Mouse (Mus musculus) stomach, embryonic 16.5 days (tissue): ENCODE results near the gene Gpx4. TPM values are rescaled to one million over a fixed set of nuclear protein-coding genes. Genes with fewer than 3 reads are reported as not detected.

Experiments
- ATAC-seq: fragments of 200-750 bp; cut with Nextera tagmentation; 2 replicates; pipeline ENCODE4 v1.8.0; 2017; ENCODE audit warnings: moderate number of reproducible peaks, moderate TSS enrichment; ENCODE audit not compliant: insufficient read depth, low FRiP score
- H3K27ac ChIP-seq: fragments of 300-500 bp; sonication (generic); 2 replicates; pipeline ENCODE4 v1.5.1; 2014; ENCODE audit warnings: low read length
- H3K27me3 ChIP-seq: fragments of 300-500 bp; sonication (generic); 2 replicates; pipeline ENCODE4 v1.6.1; 2014; ENCODE audit warnings: low read length, control low read depth, mixed read lengths; ENCODE audit not compliant: control insufficient read depth, insufficient read depth
- H3K36me3 ChIP-seq: fragments of 300-500 bp; sonication (generic); 2 replicates; pipeline ENCODE4 v1.6.1; 2014; ENCODE audit warnings: low read length; ENCODE audit not compliant: control insufficient read depth, insufficient read depth
- H3K4me1 ChIP-seq: fragments of 300-500 bp; sonication (generic); 2 replicates; pipeline ENCODE4 v1.6.1; 2014; ENCODE audit warnings: low read length, control low read depth, mixed read lengths; ENCODE audit not compliant: control insufficient read depth, insufficient read depth
- H3K4me2 ChIP-seq: fragments of 300-500 bp; sonication (generic); 2 replicates; pipeline ENCODE4 v1.6.1; 2014; ENCODE audit warnings: low read depth, low read length, mixed read lengths
- H3K4me3 ChIP-seq: fragments of 300-500 bp; sonication (generic); replicated peaks from 2 replicates; pipeline ENCODE4 v1.5.1; 2014; ENCODE audit warnings: mild to moderate bottlenecking, low read length
- H3K9ac ChIP-seq: fragments of 300-500 bp; sonication (generic); 2 replicates; pipeline ENCODE4 v1.6.1; 2014; ENCODE audit warnings: low read length
- H3K9me3 ChIP-seq: fragments of 300-500 bp; sonication (generic); replicated peaks from 2 replicates; pipeline ENCODE4 v1.6.1; 2016; ENCODE audit warnings: low read length, control low read depth; ENCODE audit not compliant: control insufficient read depth
- WGBS: fragments of 180-500 bp; shearing (Covaris S2); extraction: QIAGEN DNeasy Blood & Tissue Kit; methylation state at CpG from one replicate; pipeline ENCODE4 v1.1.7; 2014; 5-methylcytosine and 5-hydroxymethylcytosine counted together
- polyA plus RNA-seq: library from polyadenylated mRNA; unstranded; fragments of >200 nt; fragmentation: Nextera tagmentation; extraction: Ambion mirVana; gene quantifications from 2 replicates; pipeline ENCODE4 v1.2.1, GENCODE M21; 2015

Gpx4 gene
- polyA plus RNA-seq, 1 experiment from 2014 or later: 507 TPM

DNA sequence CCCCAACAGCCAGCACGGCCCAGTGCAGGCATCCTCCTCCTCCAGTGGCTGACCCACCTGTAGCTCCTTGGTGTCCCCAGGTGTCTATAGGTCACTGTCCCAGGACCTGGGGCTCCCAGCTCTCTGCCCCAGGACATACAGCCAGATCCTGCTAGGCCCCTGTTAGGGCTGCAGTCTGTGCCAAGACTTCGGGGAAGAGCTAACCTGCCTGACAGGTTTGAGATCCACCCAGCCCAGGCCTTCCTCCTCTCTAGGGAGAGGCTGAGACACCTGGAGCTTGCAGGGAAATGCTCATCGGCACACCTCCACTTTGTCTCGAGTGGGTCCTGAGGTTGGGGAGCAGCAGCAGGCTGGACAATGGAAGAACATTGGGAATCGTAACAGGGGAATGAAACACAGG is 59.0 kb downstream of the Gpx4 start:
- WGBS: 52% methylated on average over 5 of the region's 5 CpGs

More for the DNA sequence above, 59.0 kb downstream of the Gpx4 start:
- no peaks in the 10 kb centered on the region for H3K27me3 ChIP-seq
- peaks cover 16% of the 10 kb centered on the region for H3K4me1 ChIP-seq
- peak overlapping the region; percentile 88 for H3K27ac ChIP-seq
- peak overlapping the region; percentile 38 for H3K4me2 ChIP-seq
- peak overlapping the region; percentile 63 for H3K9ac ChIP-seq
- no peaks in the 10 kb centered on the region for H3K36me3 ChIP-seq
- H3K9me3 ChIP-seq: no peaks in the 10 kb centered on the region
- H3K4me3 ChIP-seq: peak overlapping the region; percentile 29
- ATAC-seq: 0 out of 2 replicates have a peak, but pooled peaks have one; percentile 38

Other genes starting within 250 kb of the Gpx4 start
- 50.6 and 62.3 TPM in 2 replicates for gene Misp, start 226.2 kb upstream of the Gpx4 start, polyA plus RNA-seq
- 268 and 308 TPM in 2 replicates for gene Ptbp1, start 192.7 kb upstream of the Gpx4 start, polyA plus RNA-seq
- 4.1 and 7.2 TPM in 2 replicates for gene Prtn3, start 172.7 kb upstream of the Gpx4 start, polyA plus RNA-seq
- 28.7 and 29.1 TPM in 2 replicates for gene Plppr3, start 172.5 kb upstream of the Gpx4 start, polyA plus RNA-seq
- 6.3 and 9.8 TPM in 2 replicates for gene Elane, start 160.9 kb upstream of the Gpx4 start, polyA plus RNA-seq
- not detected in 2 replicates for gene Cfd, start 156.3 kb upstream of the Gpx4 start, polyA plus RNA-seq
- gene Med16, start 138.2 kb upstream of the Gpx4 start, polyA plus RNA-seq: 39.6 and 42.3 TPM in 2 replicates
- 4.1 TPM in 1 of 2 replicates, not detected in the other for gene Gm26602, start 136.3 kb upstream of the Gpx4 start, polyA plus RNA-seq
- gene Kiss1r, start 130.2 kb upstream of the Gpx4 start, polyA plus RNA-seq: 0.89 and 0.97 TPM in 2 replicates
- 160 and 176 TPM in 2 replicates for gene R3hdm4, start 126.0 kb upstream of the Gpx4 start, polyA plus RNA-seq
- 4.9 and 5.2 TPM in 2 replicates for gene Arid3a, start 120.1 kb upstream of the Gpx4 start, polyA plus RNA-seq
- 76.7 and 86.9 TPM in 2 replicates for gene Wdr18, start 87.0 kb upstream of the Gpx4 start, polyA plus RNA-seq
- gene Grin3b, start 76.5 kb upstream of the Gpx4 start, polyA plus RNA-seq: 0.21 and 0.45 TPM in 2 replicates
- 5.6 TPM in 2 replicates for gene Tmem259, start 62.8 kb upstream of the Gpx4 start, polyA plus RNA-seq
- gene Cnn2, start 58.6 kb upstream of the Gpx4 start, polyA plus RNA-seq: 333 and 334 TPM in 2 replicates
- gene Abca7, start 50.7 kb upstream of the Gpx4 start, polyA plus RNA-seq: 6.3 and 7.4 TPM in 2 replicates
- 7.8 and 9.7 TPM in 2 replicates for gene Arhgap45, start 30.5 kb upstream of the Gpx4 start, polyA plus RNA-seq
- 174 and 180 TPM in 2 replicates for gene Polr2e, start 7.4 kb upstream of the Gpx4 start, polyA plus RNA-seq
- gene Sbno2, start 58.4 kb downstream of the Gpx4 start, polyA plus RNA-seq: 17.2 and 19.0 TPM in 2 replicates
- gene Stk11, start 68.6 kb downstream of the Gpx4 start, polyA plus RNA-seq: 14.5 and 14.8 TPM in 2 replicates
- gene Atp5d, start 91.5 kb downstream of the Gpx4 start, polyA plus RNA-seq: 536 and 594 TPM in 2 replicates
- gene Cbarp, start 93.7 kb downstream of the Gpx4 start, polyA plus RNA-seq: 3.1 and 3.9 TPM in 2 replicates
- 7.8 and 9.8 TPM in 2 replicates for gene Midn, start 101.1 kb downstream of the Gpx4 start, polyA plus RNA-seq
- gene Cirbp, start 118.8 kb downstream of the Gpx4 start, polyA plus RNA-seq: 69.8 and 80.8 TPM in 2 replicates
- gene 1600002K03Rik, start 125.8 kb downstream of the Gpx4 start, polyA plus RNA-seq: 16.4 and 16.6 TPM in 2 replicates
- 9.3 and 10.5 TPM in 2 replicates for gene Efna2, start 132.3 kb downstream of the Gpx4 start, polyA plus RNA-seq
- 50.8 and 51.6 TPM in 2 replicates for gene Mum1, start 179.3 kb downstream of the Gpx4 start, polyA plus RNA-seq
- 340 and 344 TPM in 2 replicates for gene Ndufs7, start 202.0 kb downstream of the Gpx4 start, polyA plus RNA-seq
- gene Gamt, start 213.8 kb downstream of the Gpx4 start, polyA plus RNA-seq: 92.0 and 115 TPM in 2 replicates
- 35.8 and 43.9 TPM in 2 replicates for gene Dazap1, start 214.3 kb downstream of the Gpx4 start, polyA plus RNA-seq
- 807 and 821 TPM in 2 replicates for gene Rps15, start 245.3 kb downstream of the Gpx4 start, polyA plus RNA-seq
- gene Apc2, start 248.8 kb downstream of the Gpx4 start, polyA plus RNA-seq: 3.3 and 4.3 TPM in 2 replicates